Mouse (Mus musculus) forebrain, postnatal 0 days (tissue): ENCODE results near the gene Gls. TPM values are rescaled to one million over a fixed set of nuclear protein-coding genes. Genes with fewer than 3 reads are reported as not detected.
A peak's percentile ranks its signal among the peaks of the same experiment; 100 is the strongest.

Experiments
- ATAC-seq: fragments of 200-750 bp; cut with Nextera tagmentation; 2 replicates; pipeline ENCODE4 v1.8.0; 2017; ENCODE audit warnings: mild to moderate bottlenecking, moderate library complexity
- DNase-seq: peaks from one replicate; pipeline ENCODE4 v3.0.0-alpha.2; 2015
- H3K27ac ChIP-seq: fragments of 300-500 bp; sonication (generic); 2 replicates; pipeline ENCODE4 v1.5.1; 2014; ENCODE audit warnings: low read depth, mild to moderate bottlenecking, antibody characterized with exemption, low read length, moderate library complexity, mixed read lengths
- H3K27me3 ChIP-seq: fragments of 300-500 bp; sonication (generic); 2 replicates; pipeline ENCODE4 v1.6.1; 2014; ENCODE audit warnings: mild to moderate bottlenecking, low read length, mixed read lengths; ENCODE audit not compliant: insufficient read depth
- H3K36me3 ChIP-seq: fragments of 300-500 bp; sonication (generic); 2 replicates; pipeline ENCODE4 v1.6.1; 2014; ENCODE audit warnings: mild to moderate bottlenecking, moderate library complexity; ENCODE audit not compliant: insufficient read depth
- H3K4me1 ChIP-seq: fragments of 300-500 bp; sonication (generic); 2 replicates; pipeline ENCODE4 v1.6.1; 2014; ENCODE audit warnings: antibody characterized with exemption; ENCODE audit not compliant: insufficient read depth
- H3K4me2 ChIP-seq: fragments of 300-500 bp; sonication (generic); 2 replicates; pipeline ENCODE4 v1.6.1; 2014; ENCODE audit warnings: low read depth, mild to moderate bottlenecking, moderate library complexity
- H3K4me3 ChIP-seq: fragments of 300-500 bp; sonication (generic); 2 replicates; pipeline ENCODE4 v1.5.1; 2014; ENCODE audit warnings: low read depth, low read length, mixed read lengths
- H3K9ac ChIP-seq: fragments of 300-500 bp; sonication (generic); 2 replicates; pipeline ENCODE4 v1.6.1; 2014; ENCODE audit warnings: mild to moderate bottlenecking
- H3K9me3 ChIP-seq: fragments of 300-500 bp; sonication (generic); 2 replicates; pipeline ENCODE4 v1.6.1; 2016; ENCODE audit warnings: low read length
- CTCF ChIP-seq: sonication (generic); IDR thresholded peaks from 2 replicates; pipeline ENCODE4 v1.5.1; 2016; ENCODE audit warnings: antibody characterized with exemption, control low read depth, low read depth
- WGBS: fragments of 180-500 bp; shearing (Covaris S2); extraction: QIAGEN DNeasy Blood & Tissue Kit; methylation state at CpG from one replicate; pipeline ENCODE4 v1.1.7; 2014; 5-methylcytosine and 5-hydroxymethylcytosine counted together
- polyA plus RNA-seq: library from polyadenylated mRNA; unstranded; fragments of >200 nt; fragmentation: Nextera tagmentation; extraction: Ambion mirVana; gene quantifications from 2 replicates; pipeline ENCODE4 v1.2.1, GENCODE M21; 2015
- total RNA-seq: library from RNA; depleted of rRNA; stranded (reverse); fragments of >200 nt; gene quantifications from 2 replicates; pipeline ENCODE4 v1.2.3, GENCODE M21; 2014

The Gls gene
- total and polyA plus RNA-seq, 2 experiments from 2014 or later, result 27.9 to 254 TPM

- Histone ChIP-seq H3K27ac (no peak overlapping the region), H3K4me2 (no peak overlapping the region), H3K9me3 (no peaks in the 10 kb centered on the region), H3K4me3 (no peak overlapping the region), H3K36me3 (no peaks in the 10 kb centered on the region), H3K9ac (no peak overlapping the region), H3K27me3 (no peaks in the 10 kb centered on the region), H3K4me1 (0 out of 2 replicates have a peak, but pooled peaks cover 4% of the 10 kb centered on the region)
- 78% methylated on average over 4 of the region's 4 CpGs for WGBS
- DNase-seq (no peak), ATAC-seq (no peak)
- TF ChIP-seq CTCF, result no peak
Observed at GRCm38 (mm10) chr1:52269596-52269995, 36.6 kb upstream of the Gls start.

GRCm38 (mm10) chr1:52268006-52268405, 35.0 kb upstream of the Gls start:
- ATAC-seq (no peak), DNase-seq (no peak)
- H3K4me1 ChIP-seq, result 0 out of 2 replicates have a peak, but pooled peaks cover 4% of the 10 kb centered on the region
- no peak overlapping the region for H3K4me2 ChIP-seq
- TF ChIP-seq CTCF, result no peak
- no peaks in the 10 kb centered on the region for H3K9me3 ChIP-seq
- no peak overlapping the region for H3K9ac ChIP-seq
- H3K27me3 ChIP-seq, result no peaks in the 10 kb centered on the region
- WGBS, result 93% methylated on average over 6 of the region's 6 CpGs
- H3K27ac ChIP-seq, result no peak overlapping the region
- no peak overlapping the region for H3K4me3 ChIP-seq
- no peaks in the 10 kb centered on the region for H3K36me3 ChIP-seq

GRCm38 (mm10) chr1:52267606-52268005, 34.6 kb upstream of the Gls start:
- peak; percentile 47 for TF ChIP-seq CTCF
- 46% methylated on average over 3 of the region's 3 CpGs for WGBS
- no peak overlapping the region for H3K4me2 ChIP-seq

GRCm38 (mm10) chr1:52265886-52266516, 33.0 kb upstream of the Gls start:
- Histone ChIP-seq H3K4me2 (no peak overlapping the region), H3K4me3 (no peak overlapping the region), H3K36me3 (no peaks in the 10 kb centered on the region), H3K9ac (no peak overlapping the region), H3K27ac (no peak overlapping the region), H3K4me1 (0 out of 2 replicates have a peak, but pooled peaks cover 4% of the 10 kb centered on the region), H3K9me3 (no peaks in the 10 kb centered on the region), H3K27me3 (no peaks in the 10 kb centered on the region)
- WGBS, result 55% methylated on average over 3 of the region's 3 CpGs
- DNase-seq (no peak), ATAC-seq (no peak)
- no peak for TF ChIP-seq CTCF

More at GRCm38 (mm10) chr1:52267606-52268005, 34.6 kb upstream of the Gls start:
- no peaks in the 10 kb centered on the region for H3K27me3 ChIP-seq
- no peaks in the 10 kb centered on the region for H3K36me3 ChIP-seq
- H3K27ac ChIP-seq, result no peak overlapping the region
- H3K9ac ChIP-seq, result no peak overlapping the region
- 0 out of 2 replicates have a peak, but pooled peaks cover 4% of the 10 kb centered on the region for H3K4me1 ChIP-seq
- ATAC-seq (no peak), DNase-seq (peak; percentile 54)
- H3K4me3 ChIP-seq, result no peak overlapping the region
- H3K9me3 ChIP-seq, result no peaks in the 10 kb centered on the region

GRCm38 (mm10) chr1:52264290-52264689, 31.3 kb upstream of the Gls start:
- H3K4me3 ChIP-seq, result no peak overlapping the region
- H3K9ac ChIP-seq, result no peak overlapping the region
- no peak for TF ChIP-seq CTCF
- no peak overlapping the region for H3K4me2 ChIP-seq
- H3K4me1 ChIP-seq, result 0 out of 2 replicates have a peak, but pooled peaks cover under 1% of the 10 kb centered on the region
- DNase-seq (peak; percentile 89), ATAC-seq (peak; percentile 64; the same call in 1 of the 2 replicates)
- no peak overlapping the region for H3K27ac ChIP-seq
- H3K9me3 ChIP-seq, result no peaks in the 10 kb centered on the region
- no peaks in the 10 kb centered on the region for H3K27me3 ChIP-seq
- no peaks in the 10 kb centered on the region for H3K36me3 ChIP-seq
- WGBS, result 42% methylated on average over 3 of the region's 3 CpGs

GRCm38 (mm10) chr1:52260354-52261090, 27.5 kb upstream of the Gls start:
- whole genome bisulfite sequencing, result 77% methylated on average over 4 of the region's 4 CpGs
- no peak for TF ChIP-seq CTCF

More at GRCm38 (mm10) chr1:52260354-52261090, 27.5 kb upstream of the Gls start:
- peak; percentile 72 for ATAC-seq
- Histone ChIP-seq H3K36me3 (no peaks in the 10 kb centered on the region), H3K27ac (no peak overlapping the region), H3K9ac (no peak overlapping the region), H3K4me1 (no peaks in the 10 kb centered on the region), H3K4me2 (no peak overlapping the region), H3K4me3 (no peak overlapping the region), H3K9me3 (no peaks in the 10 kb centered on the region), H3K27me3 (no peaks in the 10 kb centered on the region)
- peak; percentile 43 for DNase-seq
